Mouse (Mus musculus) limb, embryonic 12.5 days (tissue): ENCODE data around the gene AB124611. TPM values are rescaled to one million over a fixed set of nuclear protein-coding genes. Genes with fewer than 3 reads are reported as not detected.
"Not testable (repeated sequence)": the region's sequence is repeated elsewhere in the genome, so short reads cannot be mapped to it uniquely, and the experiment has no call there.

Source experiments
- ATAC-seq: fragments of 200-750 bp; cut with Nextera tagmentation; 2 replicates; pipeline ENCODE4 v1.8.0; 2017; ENCODE audit warnings: low read depth, moderate TSS enrichment; ENCODE audit not compliant: insufficient number of reproducible peaks, insufficient read depth, low FRiP score, low TSS enrichment
- H3K27ac ChIP-seq: fragments of 300-500 bp; sonication (generic); 2 replicates; pipeline ENCODE4 v1.5.1; 2016; ENCODE audit warnings: mild to moderate bottlenecking, moderate library complexity
- H3K27me3 ChIP-seq: fragments of 300-500 bp; sonication (generic); 2 replicates; pipeline ENCODE4 v1.6.1; 2016; ENCODE audit warnings: mild to moderate bottlenecking, moderate library complexity
- H3K36me3 ChIP-seq: fragments of 300-500 bp; sonication (generic); 2 replicates; pipeline ENCODE4 v1.6.1; 2016; ENCODE audit warnings: mild to moderate bottlenecking, moderate library complexity
- H3K4me1 ChIP-seq: fragments of 300-500 bp; sonication (generic); replicated peaks from 2 replicates; pipeline ENCODE4 v1.6.1; 2016
- H3K4me2 ChIP-seq: fragments of 300-500 bp; sonication (generic); 2 replicates; pipeline ENCODE4 v1.6.1; 2016; ENCODE audit warnings: mild to moderate bottlenecking, moderate library complexity
- H3K4me3 ChIP-seq: fragments of 300-500 bp; sonication (generic); replicated peaks from 2 replicates; pipeline ENCODE4 v1.5.1; 2016; ENCODE audit warnings: mild to moderate bottlenecking
- H3K9ac ChIP-seq: fragments of 300-500 bp; sonication (generic); replicated peaks from 2 replicates; pipeline ENCODE4 v1.6.1; 2016; ENCODE audit warnings: mild to moderate bottlenecking, moderate library complexity
- H3K9me3 ChIP-seq: fragments of 300-500 bp; sonication (generic); 2 replicates; pipeline ENCODE4 v1.6.1; 2016; ENCODE audit warnings: mild to moderate bottlenecking, moderate library complexity
- WGBS: fragments of 180-500 bp; shearing (Covaris S2); methylation state at CpG from one replicate; pipeline ENCODE4 v1.1.7; 2016; 5-methylcytosine and 5-hydroxymethylcytosine counted together
- polyA plus RNA-seq: library from polyadenylated mRNA; unstranded; fragments of >200 nt; fragmentation: Nextera tagmentation; extraction: Ambion mirVana; gene quantifications from 2 replicates; pipeline ENCODE4 v1.2.1, GENCODE M21; 2016

The AB124611 gene
- polyA plus RNA-seq, 1 experiment from 2014 or later: 3.4 TPM

DNA sequence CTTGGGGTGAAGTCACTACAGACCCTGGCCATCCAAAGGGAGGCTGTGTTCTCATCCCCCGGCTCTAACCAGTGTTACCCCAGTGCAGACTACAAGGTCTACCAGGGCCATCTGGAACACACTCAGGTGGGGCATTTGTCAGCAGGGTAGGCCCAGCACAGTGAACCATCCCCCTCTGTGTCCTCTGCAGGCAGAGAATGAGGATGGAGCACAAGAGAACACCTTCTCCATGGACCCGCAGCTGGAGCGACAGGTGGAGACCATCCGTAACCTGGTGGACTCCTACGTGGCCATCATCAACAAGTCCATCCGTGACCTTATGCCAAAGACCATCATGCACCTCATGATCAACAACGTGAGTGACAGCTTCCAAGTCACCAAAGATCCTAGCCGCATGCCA is 22.6 kb upstream of the AB124611 start:
- H3K4me3 ChIP-seq: no peak overlapping the region
- H3K9me3 ChIP-seq: no peaks in the 10 kb centered on the region
- no peaks in the 10 kb centered on the region for H3K4me1 ChIP-seq
- peaks cover 79% of the 10 kb centered on the region for H3K36me3 ChIP-seq
- H3K27ac ChIP-seq: no peak overlapping the region
- H3K27me3 ChIP-seq: no peaks in the 10 kb centered on the region
- no peak overlapping the region for H3K4me2 ChIP-seq
- H3K9ac ChIP-seq: no peak overlapping the region
- no peak for ATAC-seq
- 92% methylated on average over 8 of the region's 8 CpGs for WGBS

DNA sequence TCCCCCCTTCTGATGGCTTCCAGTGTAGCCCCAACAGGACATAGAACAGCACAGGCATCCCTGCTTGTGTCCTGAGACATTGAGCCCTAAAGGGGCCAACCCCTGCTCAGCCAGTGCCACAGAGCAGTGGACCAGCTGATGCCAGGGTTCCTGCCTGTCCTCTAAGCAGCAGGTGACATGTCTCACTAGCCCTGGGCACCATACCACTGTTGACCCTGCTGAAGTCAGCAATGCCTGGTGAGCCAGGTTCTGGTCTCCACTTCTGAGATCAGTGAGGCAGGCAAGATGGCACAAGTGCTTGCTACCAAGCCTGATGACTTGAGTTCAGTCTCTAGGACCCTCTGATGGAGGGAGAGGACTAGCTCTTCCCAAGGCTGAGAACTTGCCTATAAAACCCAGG is 20.2 kb upstream of the AB124611 start:
- no peak for ATAC-seq
- no peak overlapping the region for H3K27ac ChIP-seq
- H3K9ac ChIP-seq: no peak overlapping the region
- no peak overlapping the region for H3K4me3 ChIP-seq
- H3K27me3 ChIP-seq: no peaks in the 10 kb centered on the region
- H3K9me3 ChIP-seq: no peaks in the 10 kb centered on the region
- H3K36me3 ChIP-seq: peaks cover 74% of the 10 kb centered on the region
- H3K4me2 ChIP-seq: no peak overlapping the region
- peaks cover 11% of the 10 kb centered on the region for H3K4me1 ChIP-seq

DNA sequence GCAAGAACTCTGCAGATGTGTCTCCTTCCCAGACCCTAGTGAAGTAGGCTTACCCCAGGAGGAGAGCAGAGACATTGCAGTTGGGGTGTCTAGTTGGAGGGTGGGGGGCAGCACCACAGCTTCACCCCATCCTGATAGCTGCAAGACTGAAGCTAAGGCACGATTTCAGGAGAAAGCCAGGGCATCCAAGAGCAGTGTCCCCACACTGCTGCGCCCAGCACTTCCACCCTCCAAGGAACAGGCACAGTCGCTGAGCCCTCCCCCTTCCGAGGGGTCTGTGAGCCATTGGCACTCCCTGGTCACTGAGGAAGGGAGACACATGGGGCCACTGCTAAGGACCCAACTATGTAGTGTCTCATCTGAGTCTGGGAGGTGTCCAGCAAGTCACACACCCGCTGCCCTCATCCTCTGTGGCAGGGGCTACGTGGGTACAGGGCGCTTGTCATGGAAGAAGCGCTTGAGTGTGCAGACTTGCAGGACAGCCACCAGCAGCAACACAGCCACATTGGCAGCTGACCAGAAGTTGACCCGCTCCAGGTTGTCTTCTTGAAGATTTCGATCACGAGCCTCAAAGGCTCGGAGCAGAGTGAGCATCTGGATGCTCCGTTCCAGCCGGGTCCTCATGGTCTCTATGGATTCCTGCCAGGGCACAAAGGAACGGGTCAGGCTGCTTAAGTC is 18.1 kb upstream of the AB124611 start:
- Histone ChIP-seq H3K4me2 (no peak overlapping the region), H3K27me3 (no peaks in the 10 kb centered on the region), H3K27ac (no peak overlapping the region), H3K9ac (no peak overlapping the region), H3K4me1 (peaks cover 15% of the 10 kb centered on the region), H3K9me3 (no peaks in the 10 kb centered on the region), H3K4me3 (no peak overlapping the region), H3K36me3 (peaks cover 63% of the 10 kb centered on the region)
- WGBS: 92% methylated on average over 15 of the region's 15 CpGs
- no peak for ATAC-seq

DNA sequence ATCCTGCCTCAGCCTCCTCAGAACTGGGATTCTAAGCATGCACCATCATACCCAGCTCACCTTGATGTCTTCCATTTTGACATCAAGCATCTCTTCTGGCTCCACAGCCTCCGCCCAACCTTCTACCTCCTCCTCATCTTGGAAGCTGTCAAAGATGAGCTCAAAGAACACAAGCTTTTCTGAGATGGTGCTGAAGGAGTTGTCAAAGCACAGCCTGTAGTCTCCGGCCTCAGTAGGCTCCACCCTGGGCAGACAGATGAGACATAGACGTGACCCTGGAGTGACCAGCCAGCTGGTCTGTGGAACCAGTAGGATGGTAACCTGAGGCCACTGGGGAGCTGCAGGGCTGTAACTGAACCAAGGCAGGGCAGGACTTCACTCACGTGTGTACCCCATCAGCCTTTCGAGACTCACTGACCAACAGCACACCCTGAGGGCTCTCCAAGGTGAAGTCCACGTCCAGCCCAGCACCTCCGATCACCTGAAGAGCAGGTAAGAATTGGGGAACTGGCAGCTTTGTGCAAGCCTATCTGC is 17.0 kb upstream of the AB124611 start:
- ATAC-seq: no peak
- H3K9me3 ChIP-seq: no peaks in the 10 kb centered on the region
- H3K27me3 ChIP-seq: no peaks in the 10 kb centered on the region
- H3K36me3 ChIP-seq: peaks cover 53% of the 10 kb centered on the region
- peak overlapping the region; percentile 89; the same call in 1 of the 2 replicates for H3K27ac ChIP-seq
- peak overlapping the region; percentile 63 for H3K4me3 ChIP-seq
- 78% methylated on average over 7 of the region's 7 CpGs for WGBS
- H3K4me1 ChIP-seq: peaks cover 15% of the 10 kb centered on the region
- H3K4me2 ChIP-seq: peak overlapping the region; percentile 71
- H3K9ac ChIP-seq: peak overlapping the region; percentile 76

DNA sequence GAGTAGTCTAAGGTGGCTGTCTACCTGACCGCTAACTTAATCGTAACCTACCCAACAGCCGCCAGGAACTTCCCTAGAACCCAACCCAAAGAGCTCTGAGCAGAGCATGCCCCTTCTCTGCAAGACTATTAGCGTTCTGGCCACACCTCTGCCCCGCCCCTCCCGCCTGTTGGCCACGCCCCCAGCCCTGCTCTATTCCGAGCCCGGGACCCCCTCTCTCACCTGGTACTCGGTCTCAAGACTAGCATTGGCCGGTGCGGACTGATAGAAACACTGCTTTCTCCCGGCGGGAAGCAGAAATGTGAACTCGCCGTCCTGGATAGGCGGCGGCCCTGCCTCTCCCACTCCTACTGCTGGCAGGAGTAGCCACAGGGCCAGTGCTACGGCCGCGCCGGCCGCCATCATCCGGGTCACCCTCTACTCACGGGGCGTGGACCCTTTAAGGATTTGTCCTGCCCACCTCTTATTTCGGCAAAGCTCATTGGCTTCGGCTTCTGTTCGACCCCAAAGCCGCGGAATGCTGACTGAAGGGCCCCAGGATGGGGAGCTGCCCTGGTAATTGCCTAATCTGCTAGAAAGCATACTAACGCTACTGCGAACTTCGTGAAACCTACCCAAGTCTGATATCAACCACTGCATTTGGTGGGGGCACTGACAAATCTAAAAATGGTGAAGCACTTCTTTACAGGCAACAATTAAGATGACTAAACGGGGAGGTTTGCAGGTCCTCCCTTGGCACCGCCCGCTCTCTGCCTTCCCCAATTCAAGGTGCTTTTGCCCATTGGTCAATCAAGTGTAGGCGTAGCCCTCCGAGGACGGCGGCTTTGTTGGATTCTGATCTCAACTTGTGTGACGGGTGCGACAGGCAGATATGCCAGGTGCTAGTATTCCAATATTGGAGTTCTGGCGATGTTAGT is 15.9 kb upstream of the AB124611 start, which contains the start of gene Tmed1:
Gene Tmed1 (minus strand): TSS at position 481 of the 917 bp plus-strand sequence.
- H3K9ac ChIP-seq: peak within 1 kb of the TSS; percentile 76
- peaks cover 15% of the 10 kb centered on the region for H3K4me1 ChIP-seq
- peak; percentile 95 for ATAC-seq
- H3K27ac ChIP-seq: peak within 1 kb of the TSS; percentile 89
- H3K9me3 ChIP-seq: no peaks in the 10 kb centered on the region
- H3K36me3 ChIP-seq: peaks cover 42% of the 10 kb centered on the region
- WGBS: under 1% methylated on average over 44 of the region's 44 CpGs
- H3K4me2 ChIP-seq: peak within 1 kb of the TSS; percentile 71
- H3K4me3 ChIP-seq: peak within 1 kb of the TSS; percentile 63
- H3K27me3 ChIP-seq: no peaks in the 10 kb centered on the region

GRCm38 (mm10) chr9:21510689-21511015 is 15.3 kb upstream of the AB124611 start:
- peak overlapping the region; percentile 89 for H3K27ac ChIP-seq
- no peaks in the 10 kb centered on the region for H3K27me3 ChIP-seq
- ATAC-seq: peak; percentile 18; the same call in 1 of the 2 replicates

DNA sequence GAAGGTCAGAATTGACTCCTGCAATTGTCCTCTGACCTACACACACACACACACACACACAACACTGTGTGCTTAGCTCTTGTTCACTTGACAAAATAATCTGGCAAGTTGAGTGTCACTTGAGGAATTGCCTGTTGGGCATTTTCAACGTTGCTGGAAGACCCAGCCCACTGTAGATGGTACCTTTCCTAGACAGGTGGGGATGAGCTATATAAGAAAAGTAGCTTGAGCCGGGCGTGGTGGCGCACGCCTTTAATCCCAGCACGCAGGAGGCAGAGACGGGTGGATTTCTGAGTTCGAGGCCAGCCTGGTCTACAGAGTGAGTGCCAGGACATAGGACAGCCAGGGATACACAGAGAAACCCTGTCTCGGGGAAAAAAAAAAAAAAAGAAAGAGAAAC is 14.9 kb upstream of the AB124611 start:
- H3K9ac ChIP-seq: peak overlapping the region; percentile 76
- H3K4me2 ChIP-seq: peak overlapping the region; percentile 71
- ATAC-seq: no peak
- peak overlapping the region; percentile 89 for H3K27ac ChIP-seq
- WGBS: 78% methylated on average over 9 of the region's 9 CpGs
- peaks cover 32% of the 10 kb centered on the region for H3K36me3 ChIP-seq
- peak overlapping the region; percentile 63 for H3K4me3 ChIP-seq
- H3K4me1 ChIP-seq: peaks cover 15% of the 10 kb centered on the region
- no peaks in the 10 kb centered on the region for H3K27me3 ChIP-seq
- H3K9me3 ChIP-seq: no peaks in the 10 kb centered on the region

More at GRCm38 (mm10) chr9:21510689-21511015, 15.3 kb upstream of the AB124611 start:
- H3K4me2 ChIP-seq: peak overlapping the region; percentile 71
- H3K36me3 ChIP-seq: peaks cover 36% of the 10 kb centered on the region
- peak overlapping the region; percentile 63 for H3K4me3 ChIP-seq
- WGBS: 10% methylated on average over 7 of the region's 7 CpGs
- peak overlapping the region; percentile 76 for H3K9ac ChIP-seq
- H3K4me1 ChIP-seq: peaks cover 15% of the 10 kb centered on the region
- H3K9me3 ChIP-seq: no peaks in the 10 kb centered on the region

- no peak for ATAC-seq
Measured at GRCm38 (mm10) chr9:21513466-21513865, 12.5 kb upstream of the AB124611 start.

GRCm38 (mm10) chr9:21517947-21518495 is 8.0 kb upstream of the AB124611 start:
- WGBS: 77% methylated on average over 6 of the region's 6 CpGs
- no peak overlapping the region for H3K4me3 ChIP-seq
- no peak for ATAC-seq
- no peaks in the 10 kb centered on the region; the same call in 1 of the 2 replicates for H3K9me3 ChIP-seq
- H3K4me2 ChIP-seq: no peak overlapping the region
- no peak overlapping the region for H3K27ac ChIP-seq
- no peak overlapping the region for H3K9ac ChIP-seq
- no peaks in the 10 kb centered on the region for H3K27me3 ChIP-seq
- no peaks in the 10 kb centered on the region for H3K4me1 ChIP-seq
- no peaks in the 10 kb centered on the region for H3K36me3 ChIP-seq

More at GRCm38 (mm10) chr9:21513466-21513865, 12.5 kb upstream of the AB124611 start:
- no peak overlapping the region for H3K9ac ChIP-seq
- H3K4me2 ChIP-seq: no peak overlapping the region
- WGBS: 97% methylated on average over 4 of the region's 4 CpGs
- no peaks in the 10 kb centered on the region; the same call in 1 of the 2 replicates for H3K9me3 ChIP-seq
- no peak overlapping the region for H3K4me3 ChIP-seq
- peaks cover 15% of the 10 kb centered on the region for H3K4me1 ChIP-seq
- no peak overlapping the region for H3K27ac ChIP-seq
- H3K36me3 ChIP-seq: peaks cover 8% of the 10 kb centered on the region; the same call in 1 of the 2 replicates
- H3K27me3 ChIP-seq: no peaks in the 10 kb centered on the region

DNA sequence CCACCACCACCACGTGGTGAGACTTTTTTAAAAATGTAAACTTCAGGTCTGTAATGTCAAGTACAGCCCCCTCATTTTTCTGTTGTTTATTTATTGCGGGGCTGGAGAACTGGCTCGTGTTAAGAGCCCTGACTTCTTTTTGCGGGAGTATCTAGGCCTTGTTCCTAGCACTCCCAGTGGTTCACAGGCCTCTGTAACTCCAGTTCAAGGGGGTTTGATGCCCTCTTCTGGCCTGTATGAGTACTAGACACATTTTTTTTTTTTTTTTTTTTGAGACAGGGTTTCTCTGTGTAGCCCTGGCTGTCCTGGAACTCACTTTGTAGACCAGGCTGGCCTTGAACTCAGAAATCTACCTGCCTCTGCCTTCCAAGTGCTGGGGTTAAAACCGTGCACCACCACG is 7.3 kb upstream of the AB124611 start:
- H3K27ac ChIP-seq, ATAC-seq, H3K9me3 ChIP-seq, H3K27me3 ChIP-seq, H3K4me1 ChIP-seq, H3K9ac ChIP-seq, H3K4me3 ChIP-seq, H3K4me2 ChIP-seq, H3K36me3 ChIP-seq: not testable (repeated sequence)
- WGBS: 79% methylated on average over 6 of the region's 6 CpGs
